Mouse (Mus musculus) heart, embryonic 10.5 days (tissue): ENCODE data around the gene Cdon. TPM values are rescaled to one million over a fixed set of nuclear protein-coding genes. Genes with fewer than 3 reads are reported as not detected.

ENCODE experiments used
- DNase-seq: peaks from one replicate; pipeline ENCODE4 v3.0.0-alpha.2; 2017; ENCODE audit warnings: low spot score
- H3K27ac ChIP-seq: fragments of 300-500 bp; sonication (generic); 2 replicates; pipeline ENCODE4 v1.5.1; 2016; ENCODE audit warnings: mild to moderate bottlenecking
- H3K27me3 ChIP-seq: fragments of 300-500 bp; sonication (generic); 2 replicates; pipeline ENCODE4 v1.6.1; 2016; ENCODE audit warnings: mild to moderate bottlenecking; ENCODE audit not compliant: poor library complexity, insufficient read depth, severe bottlenecking
- H3K36me3 ChIP-seq: fragments of 300-500 bp; sonication (generic); 2 replicates; pipeline ENCODE4 v1.6.1; 2016; ENCODE audit warnings: mild to moderate bottlenecking, moderate library complexity
- H3K4me1 ChIP-seq: fragments of 300-500 bp; sonication (generic); 2 replicates; pipeline ENCODE4 v1.6.1; 2016; ENCODE audit warnings: mild to moderate bottlenecking
- H3K4me3 ChIP-seq: fragments of 300-500 bp; sonication (generic); 2 replicates; pipeline ENCODE4 v1.5.1; 2016; ENCODE audit warnings: mild to moderate bottlenecking, moderate library complexity
- H3K9me3 ChIP-seq: fragments of 300-500 bp; sonication (generic); 2 replicates; pipeline ENCODE4 v1.6.1; 2016; ENCODE audit warnings: mild to moderate bottlenecking, moderate library complexity
- WGBS: fragments of 180-500 bp; shearing (Covaris S2); methylation state at CpG from one replicate; pipeline ENCODE4 v1.1.7; 2016; 5-methylcytosine and 5-hydroxymethylcytosine counted together
- polyA plus RNA-seq: library from polyadenylated mRNA; unstranded; fragments of >200 nt; fragmentation: Nextera tagmentation; extraction: Ambion mirVana; gene quantifications from 2 replicates; pipeline ENCODE4 v1.2.1, GENCODE M21; 2016

The Cdon gene
- polyA plus RNA-seq, 1 experiment from 2014 or later = 6.2 TPM

DNA sequence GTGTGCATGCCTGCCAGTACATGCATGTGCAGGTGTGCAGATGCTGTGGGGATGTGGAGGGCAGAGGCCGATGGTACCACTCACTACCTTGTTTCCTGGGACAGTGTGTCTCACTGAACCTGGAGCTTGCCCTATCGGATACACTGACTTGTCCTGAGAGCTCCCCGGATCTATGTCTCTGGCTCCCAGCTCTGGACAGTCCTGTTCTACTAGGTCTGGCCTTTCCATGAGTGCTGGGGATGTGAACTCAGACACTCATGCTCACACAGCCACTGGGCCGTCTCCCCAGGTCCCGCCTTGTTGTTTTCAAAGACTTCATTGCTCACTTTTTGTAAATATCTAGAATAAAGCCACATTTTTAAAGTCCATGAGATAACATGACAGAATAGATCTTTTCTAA lies 120.1 kb downstream of the Cdon start:
- peak; percentile 58 for DNase-seq
- no peak overlapping the region for H3K4me3 ChIP-seq
- no peaks in the 10 kb centered on the region for H3K9me3 ChIP-seq
- no peak overlapping the region for H3K27ac ChIP-seq
- 84% methylated on average over 5 of the region's 5 CpGs for WGBS
- H3K27me3 ChIP-seq = no peaks in the 10 kb centered on the region
- peaks cover 14% of the 10 kb centered on the region for H3K4me1 ChIP-seq
- H3K36me3 ChIP-seq = no peaks in the 10 kb centered on the region

DNA sequence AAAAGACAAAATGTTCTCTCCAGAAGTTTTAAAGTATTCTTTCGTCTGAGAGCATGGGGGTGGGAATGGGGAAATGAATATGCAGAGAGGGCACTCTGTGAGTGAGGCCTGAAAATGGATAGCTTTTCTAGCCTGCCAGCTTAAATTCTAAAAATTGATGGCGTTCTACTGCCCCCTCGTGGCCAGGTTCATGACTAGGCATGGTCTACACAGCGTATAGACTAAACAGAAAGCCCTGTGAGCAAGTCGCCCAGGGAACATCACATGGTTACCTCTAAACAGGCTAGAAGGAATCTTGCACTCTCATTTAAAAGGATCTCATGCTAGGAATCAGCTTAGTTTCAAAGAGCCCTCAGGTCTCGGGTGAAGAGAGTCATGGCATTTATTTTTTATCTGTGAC lies 120.6 kb downstream of the Cdon start:
- peaks cover 14% of the 10 kb centered on the region for H3K4me1 ChIP-seq
- no peaks in the 10 kb centered on the region for H3K36me3 ChIP-seq
- no peaks in the 10 kb centered on the region for H3K27me3 ChIP-seq
- no peak overlapping the region for H3K27ac ChIP-seq
- no peaks in the 10 kb centered on the region for H3K9me3 ChIP-seq
- 8% methylated on average over 6 of the region's 6 CpGs for WGBS
- H3K4me3 ChIP-seq = no peak overlapping the region
- peak; percentile 82 for DNase-seq

DNA sequence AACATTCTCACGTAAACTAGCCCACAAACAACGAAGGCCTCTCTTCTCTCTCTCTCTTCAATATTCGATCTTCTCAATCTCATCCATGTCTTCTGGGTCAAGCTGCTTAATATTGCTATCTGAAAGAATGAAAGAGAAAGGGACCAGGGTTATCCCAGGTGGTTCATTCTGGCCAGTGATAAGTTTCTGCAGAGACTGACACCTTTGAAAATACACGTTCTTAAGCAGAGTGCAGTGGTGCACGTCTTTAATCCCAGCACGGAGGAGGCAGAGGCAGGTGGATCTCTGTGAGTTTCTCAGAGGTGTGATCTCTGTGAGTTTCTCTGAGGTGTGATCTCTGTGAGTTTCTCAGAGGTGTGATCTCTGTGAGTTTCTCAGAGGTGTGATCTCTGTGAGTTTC lies 121.0 kb downstream of the Cdon start:
- no peak overlapping the region for H3K4me3 ChIP-seq
- DNase-seq = peak; percentile 66
- H3K27me3 ChIP-seq = no peaks in the 10 kb centered on the region
- H3K36me3 ChIP-seq = no peaks in the 10 kb centered on the region
- WGBS = 61% methylated on average over 6 of the region's 6 CpGs
- no peak overlapping the region for H3K27ac ChIP-seq
- H3K4me1 ChIP-seq = peaks cover 14% of the 10 kb centered on the region
- no peaks in the 10 kb centered on the region for H3K9me3 ChIP-seq

DNA sequence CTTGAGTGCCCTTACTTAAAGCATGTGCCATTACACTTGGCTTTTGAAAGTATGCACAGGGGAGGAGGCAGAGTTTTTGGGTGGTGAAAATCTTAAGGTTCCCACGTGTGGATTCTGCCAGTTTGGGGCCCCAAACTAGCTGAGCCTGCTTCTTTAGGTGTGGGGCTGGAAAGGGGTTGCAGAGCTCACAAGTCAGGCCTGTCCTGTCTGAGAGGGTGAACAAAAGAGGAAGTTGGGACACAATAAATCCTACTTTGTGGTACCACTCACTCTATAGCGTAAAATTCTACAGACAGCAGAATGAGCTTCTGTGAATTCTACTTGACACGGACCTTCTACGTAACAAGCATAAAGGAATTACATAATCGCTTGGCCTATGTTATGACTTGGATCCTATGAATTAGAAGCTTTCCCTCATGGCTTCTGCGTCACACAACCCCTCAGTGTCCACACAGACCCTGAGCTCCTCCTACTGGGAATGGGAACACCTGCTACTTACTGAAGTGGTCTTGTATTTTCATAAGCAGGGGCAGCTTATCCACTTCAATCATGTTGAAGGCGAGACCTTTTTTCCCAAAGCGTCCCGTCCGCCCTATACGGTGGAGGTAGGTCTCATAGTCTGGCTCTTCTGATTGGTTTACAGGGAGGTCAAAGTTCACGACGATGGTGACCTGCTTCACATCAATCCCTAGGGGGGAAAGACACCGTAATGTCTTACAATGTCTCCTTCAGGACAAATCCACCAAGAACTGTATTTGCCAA lies 122.4 kb downstream of the Cdon start:
- 83% methylated on average over 14 of the region's 14 CpGs for WGBS

DNA sequence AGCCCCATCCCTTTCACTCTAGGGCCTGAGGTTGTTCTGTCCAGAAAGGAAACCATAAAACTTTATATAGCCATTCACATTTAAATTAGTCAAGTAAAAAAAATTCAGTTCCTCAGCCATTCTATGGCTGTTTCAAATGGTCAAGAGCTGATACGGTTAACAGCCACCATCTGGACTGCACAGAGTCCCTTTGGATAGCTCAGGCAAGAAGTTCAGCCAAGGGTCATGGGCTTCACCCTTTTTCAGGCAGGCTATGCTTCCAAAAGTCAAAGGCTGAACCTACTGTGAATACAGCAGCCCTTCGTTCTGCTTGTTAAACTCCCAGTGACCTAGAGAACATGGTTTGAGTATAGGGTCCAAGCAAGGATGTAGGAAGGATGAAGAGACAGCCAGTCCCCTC lies 123.7 kb downstream of the Cdon start:
- Histone ChIP-seq H3K27ac (no peak overlapping the region), H3K27me3 (no peaks in the 10 kb centered on the region), H3K4me1 (no peaks in the 10 kb centered on the region), H3K9me3 (no peaks in the 10 kb centered on the region), H3K36me3 (no peaks in the 10 kb centered on the region), H3K4me3 (no peak overlapping the region)
- no peak for DNase-seq
- WGBS = 79% methylated on average over 2 of the region's 2 CpGs

More for the DNA sequence above, 122.4 kb downstream of the Cdon start:
- H3K9me3 ChIP-seq = no peaks in the 10 kb centered on the region
- H3K36me3 ChIP-seq = no peaks in the 10 kb centered on the region
- peak; percentile 64 for DNase-seq
- no peak overlapping the region for H3K4me3 ChIP-seq
- H3K27ac ChIP-seq = no peak overlapping the region
- no peaks in the 10 kb centered on the region for H3K27me3 ChIP-seq
- peaks cover 6% of the 10 kb centered on the region for H3K4me1 ChIP-seq

DNA sequence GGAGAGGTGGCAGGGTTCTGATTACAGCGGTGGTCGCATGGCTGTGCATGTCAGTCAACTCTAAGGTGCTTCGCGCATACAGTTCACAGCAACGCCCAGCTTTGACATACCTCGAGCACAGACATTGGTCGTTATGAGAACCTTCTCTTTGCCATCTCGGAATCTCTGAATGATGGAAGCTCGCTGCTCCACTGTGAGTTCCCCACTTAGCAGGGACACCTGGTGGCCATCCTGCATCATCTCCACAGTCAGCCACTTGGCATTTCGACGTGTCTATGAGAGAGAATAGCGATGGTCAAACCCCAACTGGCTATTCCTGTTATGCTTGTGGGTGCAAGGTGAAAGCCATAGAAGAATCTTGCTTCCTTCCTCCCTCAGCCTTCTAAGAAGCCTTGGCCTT lies 124.8 kb downstream of the Cdon start:
- 70% methylated on average over 12 of the region's 12 CpGs for WGBS
- peak; percentile 73 for DNase-seq
- Histone ChIP-seq H3K27ac (no peak overlapping the region), H3K4me1 (no peaks in the 10 kb centered on the region), H3K27me3 (no peaks in the 10 kb centered on the region), H3K9me3 (no peaks in the 10 kb centered on the region), H3K36me3 (no peaks in the 10 kb centered on the region), H3K4me3 (no peak overlapping the region)

DNA sequence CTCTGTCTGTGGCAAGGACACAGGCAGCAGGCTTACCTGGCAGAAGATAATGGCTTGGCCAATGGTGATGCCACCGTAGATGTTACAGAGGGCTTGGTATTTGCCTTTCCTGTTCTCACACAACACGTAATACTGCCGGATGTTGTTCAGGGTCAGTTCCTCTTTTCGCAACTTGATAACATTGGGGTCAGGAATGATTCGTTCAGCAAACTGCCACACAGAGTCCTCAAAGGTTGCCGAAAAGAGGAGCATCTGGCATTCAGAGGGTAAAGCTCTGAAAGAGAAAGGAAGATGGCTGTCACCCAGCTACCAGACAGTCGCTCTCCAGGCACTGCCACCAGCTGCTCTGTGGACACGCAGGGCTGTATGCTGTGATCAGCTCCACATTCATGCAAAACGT lies 125.8 kb downstream of the Cdon start:
- H3K27ac ChIP-seq = no peak overlapping the region
- H3K36me3 ChIP-seq = no peaks in the 10 kb centered on the region
- H3K4me3 ChIP-seq = no peak overlapping the region
- no peaks in the 10 kb centered on the region for H3K9me3 ChIP-seq
- H3K4me1 ChIP-seq = no peaks in the 10 kb centered on the region
- no peaks in the 10 kb centered on the region for H3K27me3 ChIP-seq
- peak; percentile 65 for DNase-seq
- 73% methylated on average over 9 of the region's 9 CpGs for WGBS

DNA sequence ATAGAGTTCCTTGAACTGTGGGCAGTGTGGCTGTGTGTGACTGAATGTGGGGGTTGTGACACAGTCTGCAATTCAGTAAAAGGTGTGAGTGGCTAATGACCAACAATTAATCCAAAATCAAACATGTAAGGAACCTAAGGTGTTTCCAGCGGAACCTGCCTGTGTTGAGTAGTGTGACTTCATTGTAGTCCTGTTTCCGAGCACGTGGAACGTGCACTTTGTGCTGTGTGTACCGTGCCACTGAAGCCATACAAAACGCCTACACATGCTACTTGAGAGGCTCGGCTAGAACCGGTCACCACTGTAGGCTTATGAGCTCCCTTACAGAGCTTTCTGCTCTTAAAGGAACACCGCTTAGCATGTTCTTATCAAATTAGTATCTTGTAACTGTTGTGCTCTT lies 127.5 kb downstream of the Cdon start:
- WGBS = 82% methylated on average over 9 of the region's 9 CpGs
- H3K4me3 ChIP-seq = no peak overlapping the region
- H3K27ac ChIP-seq = no peak overlapping the region
- no peaks in the 10 kb centered on the region for H3K9me3 ChIP-seq
- H3K36me3 ChIP-seq = no peaks in the 10 kb centered on the region
- DNase-seq = peak; percentile 68
- no peaks in the 10 kb centered on the region for H3K4me1 ChIP-seq
- H3K27me3 ChIP-seq = no peaks in the 10 kb centered on the region

DNA sequence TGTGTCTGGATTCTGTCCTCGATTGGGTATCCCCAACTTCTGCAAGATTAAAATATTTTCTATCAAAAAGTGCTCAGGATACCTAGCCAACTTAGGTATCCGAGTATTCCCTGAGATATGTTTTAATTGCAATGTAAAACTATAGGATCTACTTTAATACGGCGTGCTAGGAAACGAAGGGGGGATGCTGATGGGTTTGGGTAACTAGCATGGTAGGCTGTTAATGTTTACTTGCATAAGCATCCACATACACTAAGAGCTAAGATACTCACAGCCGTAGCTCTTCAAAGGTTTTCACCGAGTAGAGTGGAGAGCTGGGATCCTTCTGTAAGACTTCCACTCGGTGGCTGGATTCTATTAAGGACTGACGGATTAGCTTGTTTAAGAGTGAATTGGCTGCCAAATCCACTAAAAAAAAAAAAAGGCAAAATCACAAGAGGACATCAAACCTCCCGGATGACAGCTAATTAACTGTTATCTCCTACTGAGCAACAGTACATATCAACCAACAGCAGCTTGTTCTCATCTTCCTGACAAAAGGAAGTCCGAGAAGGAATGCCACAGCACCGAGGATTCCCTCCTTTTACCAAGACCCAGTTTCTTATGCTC lies 135.7 kb downstream of the Cdon start:
- peaks cover 8% of the 10 kb centered on the region for H3K36me3 ChIP-seq
- H3K9me3 ChIP-seq = no peaks in the 10 kb centered on the region
- 48% methylated on average over 12 of the region's 12 CpGs for WGBS
- peak; percentile 58 for DNase-seq
- no peak overlapping the region for H3K4me3 ChIP-seq
- peaks cover 11% of the 10 kb centered on the region for H3K4me1 ChIP-seq
- no peak overlapping the region for H3K27ac ChIP-seq
- peaks cover 12% of the 10 kb centered on the region; the same call in 1 of the 2 replicates for H3K27me3 ChIP-seq

Other genes starting within 250 kb of the Cdon start
- 74.8 and 81.9 TPM in 2 replicates for gene Dcps, start 245.1 kb upstream of the Cdon start, polyA plus RNA-seq
- 96.1 and 97.8 TPM in 2 replicates for gene Srpr, start 221.0 kb upstream of the Cdon start, polyA plus RNA-seq
- 14.1 and 15.3 TPM in 2 replicates for gene Tirap, start 220.8 kb upstream of the Cdon start, polyA plus RNA-seq
- gene Foxred1, start 210.1 kb upstream of the Cdon start, polyA plus RNA-seq = 64.2 and 73.9 TPM in 2 replicates
- gene Fam118b, start 153.3 kb upstream of the Cdon start, polyA plus RNA-seq = 31.1 and 40.9 TPM in 2 replicates
- 23.8 and 26.5 TPM in 2 replicates for gene Rpusd4, start 153.3 kb upstream of the Cdon start, polyA plus RNA-seq
- gene Gm1113, start 97.1 kb downstream of the Cdon start, polyA plus RNA-seq = not detected in 2 replicates
- 2.8 and 3.6 TPM in 2 replicates for gene Ddx25, start 137.4 kb downstream of the Cdon start, polyA plus RNA-seq
- 15.5 and 17.3 TPM in 2 replicates for gene Pus3, start 137.5 kb downstream of the Cdon start, polyA plus RNA-seq
- 0.48 and 0.51 TPM in 2 replicates for gene Pate2, start 149.2 kb downstream of the Cdon start, polyA plus RNA-seq
- 12.4 and 13.8 TPM in 2 replicates for gene Hyls1, start 149.3 kb downstream of the Cdon start, polyA plus RNA-seq
- not detected in 2 replicates for gene Pate4, start 190.8 kb downstream of the Cdon start, polyA plus RNA-seq
- gene Pate3, start 227.1 kb downstream of the Cdon start, polyA plus RNA-seq = not detected in 2 replicates